Mouse (Mus musculus) kidney, adult 9 months (tissue): ENCODE results near the gene Zglp1.

ENCODE experiments used
- DNase-seq: peaks from one replicate; pipeline ENCODE4 v3.0.0; 2022

Zglp1 gene

GRCm38 (mm10) chr9:21067006-21067684, at the start of gene Zglp1:
Gene Zglp1 (minus strand): TSS chr9:21067093.
- DNase-seq: no peak

GRCm38 (mm10) chr9:21115105-21115504, 48.2 kb upstream of the Zglp1 start:
- DNase-seq: no peak

- no peak for DNase-seq
Observed at GRCm38 (mm10) chr9:21114190-21114589, 47.3 kb upstream of the Zglp1 start.

- no peak for DNase-seq
Observed at GRCm38 (mm10) chr9:21113751-21114150, 46.9 kb upstream of the Zglp1 start.

GRCm38 (mm10) chr9:21107607-21108237, 40.8 kb upstream of the Zglp1 start:
- DNase-seq: no peak

- DNase-seq: no peak
Observed at GRCm38 (mm10) chr9:21105760-21106564, 39.1 kb upstream of the Zglp1 start.

GRCm38 (mm10) chr9:21104814-21105213, 37.9 kb upstream of the Zglp1 start:
- no peak for DNase-seq

GRCm38 (mm10) chr9:21102076-21102475, 35.2 kb upstream of the Zglp1 start:
- DNase-seq: no peak

- DNase-seq: no peak
Observed at GRCm38 (mm10) chr9:21100447-21101161, 33.7 kb upstream of the Zglp1 start.

- no peak for DNase-seq
Observed at GRCm38 (mm10) chr9:21097793-21098192, 30.9 kb upstream of the Zglp1 start.

- no peak for DNase-seq
Observed at GRCm38 (mm10) chr9:21095958-21096357, 29.1 kb upstream of the Zglp1 start.

GRCm38 (mm10) chr9:21093423-21093822, 26.5 kb upstream of the Zglp1 start:
- DNase-seq: no peak

GRCm38 (mm10) chr9:21091707-21092320, 24.9 kb upstream of the Zglp1 start, which contains the start of the genes Gm38431 and Raver1:
Gene Gm38431 (minus strand): TSS chr9:21091997.
Gene Raver1 (minus strand): TSS chr9:21092008.
- DNase-seq: peak; percentile 99

- DNase-seq: peak; percentile 42
Observed at GRCm38 (mm10) chr9:21090972-21091706, 24.2 kb upstream of the Zglp1 start.

- no peak for DNase-seq
Observed at GRCm38 (mm10) chr9:21090537-21090936, 23.6 kb upstream of the Zglp1 start.

- DNase-seq: no peak
Observed at GRCm38 (mm10) chr9:21083324-21083723, 16.4 kb upstream of the Zglp1 start.

GRCm38 (mm10) chr9:21081127-21081526, 14.2 kb upstream of the Zglp1 start:
- DNase-seq: no peak

GRCm38 (mm10) chr9:21075625-21076024, 8.7 kb upstream of the Zglp1 start:
- no peak for DNase-seq

- peak; percentile 22 for DNase-seq
Observed at GRCm38 (mm10) chr9:21074173-21074572, 7.3 kb upstream of the Zglp1 start.

GRCm38 (mm10) chr9:21073044-21073840, 6.3 kb upstream of the Zglp1 start, which contains the start of the genes Gm49373 and Fdx1l:
Gene Gm49373 (minus strand): TSS chr9:21073096.
Gene Fdx1l (minus strand): TSS chr9:21073614.
- DNase-seq: peak; percentile 94

- DNase-seq: no peak
Observed at GRCm38 (mm10) chr9:21072641-21073040, 5.7 kb upstream of the Zglp1 start.
